Mouse (Mus musculus) heart, adult 8-10 months (tissue): Measurements from ENCODE around the gene Mrps2. TPM values are rescaled to one million over a fixed set of nuclear protein-coding genes. Genes with fewer than 3 reads are reported as not detected.
"Not testable (repeated sequence)": the region's sequence is repeated elsewhere in the genome, so short reads cannot be mapped to it uniquely, and the experiment has no call there.

Experiments
- DNase-seq: peaks from one replicate; pipeline ENCODE4 v3.0.0; 2022; ENCODE audit warnings: low spot score
- total RNA-seq, 4 experiments: library from RNA; stranded (reverse); gene quantifications; 2 replicates each; pipeline ENCODE4 v1.2.4; 2022

Mrps2 gene
- total RNA-seq, 4 experiments from 2014 or later: 39.1 to 46.8 (median 42.0) TPM

DNA sequence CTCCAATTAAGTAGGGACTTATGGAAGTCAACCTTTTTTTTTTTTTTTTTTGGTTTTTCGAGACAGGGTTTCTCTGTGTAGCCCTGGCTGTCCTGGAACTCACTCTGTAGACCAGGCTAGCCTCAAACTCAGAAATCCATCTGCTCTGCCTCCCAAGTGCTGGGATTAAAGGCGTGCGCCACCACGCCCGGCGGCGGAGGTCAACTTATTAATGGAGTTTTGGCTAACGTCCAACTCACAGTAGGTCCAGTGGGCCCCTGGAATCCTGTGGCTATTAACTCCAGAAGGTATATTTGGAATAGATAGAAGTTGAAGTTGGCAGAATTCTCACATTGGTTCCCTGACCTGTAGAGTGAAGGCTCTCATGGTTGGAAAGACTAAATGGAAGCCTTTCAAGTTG lies 4.1 kb downstream of the Mrps2 start:
- not testable (repeated sequence) for DNase-seq

- DNase-seq: not testable (repeated sequence)
Observed at GRCm38 (mm10) chr2:28477993-28478392, 10.1 kb downstream of the Mrps2 start.

DNA sequence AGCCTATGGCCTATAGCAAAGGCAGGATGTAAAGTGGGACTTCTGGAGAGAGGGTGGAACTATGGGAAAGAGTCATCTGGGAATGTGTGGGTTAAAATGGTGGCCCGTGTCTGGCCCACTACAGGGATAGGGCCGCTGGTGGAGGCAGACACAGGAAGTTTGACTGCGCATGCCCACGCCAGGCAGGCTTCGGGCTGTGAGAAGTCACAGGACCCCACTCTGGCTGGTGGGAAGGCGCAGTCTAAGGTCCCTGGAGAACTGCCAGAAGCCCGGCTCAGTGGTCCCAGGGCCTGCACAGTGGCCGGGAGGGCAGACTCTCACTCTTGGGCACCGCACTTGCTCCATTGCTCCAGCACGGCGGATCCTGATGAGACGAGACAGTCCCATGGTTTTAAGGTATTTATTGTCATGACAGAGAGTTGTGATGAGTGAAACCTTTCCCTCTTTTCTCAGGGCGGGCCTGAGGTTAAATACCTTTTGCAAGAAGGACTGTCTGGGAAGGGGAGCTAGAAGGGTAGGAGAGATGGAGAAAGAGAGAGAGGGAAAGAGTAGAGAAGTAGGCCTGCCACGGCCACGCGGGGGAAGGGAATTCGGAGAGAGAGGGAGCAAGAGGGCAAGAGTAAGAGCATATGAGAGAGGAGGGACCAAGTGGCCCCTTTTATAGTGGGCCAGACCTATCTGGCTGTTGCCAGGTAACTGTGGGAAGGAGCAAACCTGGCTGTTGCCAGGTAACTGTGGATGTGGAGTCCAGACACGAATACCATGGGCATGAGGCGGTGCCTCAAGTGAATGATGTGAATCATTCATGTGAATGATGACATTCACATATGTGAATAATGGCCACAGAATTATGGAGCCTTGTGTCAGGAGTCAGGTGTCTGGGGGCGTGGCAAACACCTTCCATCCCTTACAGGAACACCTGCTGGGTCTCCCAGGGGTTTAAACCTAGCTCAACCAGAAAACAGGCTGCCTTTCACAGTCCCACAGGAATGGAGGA lies 11.6 kb downstream of the Mrps2 start:
- no peak for DNase-seq

DNA sequence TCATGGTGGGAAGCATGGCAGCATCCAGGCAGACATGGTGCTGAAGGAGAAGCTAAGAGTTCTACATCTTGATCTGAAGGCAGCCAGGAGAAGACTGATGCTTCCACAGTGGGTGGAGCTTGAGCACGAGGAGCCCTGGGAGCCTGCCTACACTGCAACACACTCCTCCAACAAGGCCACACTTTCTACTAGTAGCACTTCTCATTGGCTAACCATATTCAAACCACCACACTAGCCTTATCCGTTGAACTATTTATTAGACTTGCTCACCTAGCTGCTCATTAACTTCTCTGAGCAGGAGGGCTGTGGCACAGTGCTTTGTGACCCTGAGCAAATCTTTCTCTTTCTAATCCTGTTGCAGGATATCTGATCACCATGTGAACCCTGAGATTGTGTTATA lies 16.0 kb downstream of the Mrps2 start:
- no peak for DNase-seq

GRCm38 (mm10) chr2:28494521-28494920 lies 26.7 kb downstream of the Mrps2 start:
- no peak for DNase-seq

DNA sequence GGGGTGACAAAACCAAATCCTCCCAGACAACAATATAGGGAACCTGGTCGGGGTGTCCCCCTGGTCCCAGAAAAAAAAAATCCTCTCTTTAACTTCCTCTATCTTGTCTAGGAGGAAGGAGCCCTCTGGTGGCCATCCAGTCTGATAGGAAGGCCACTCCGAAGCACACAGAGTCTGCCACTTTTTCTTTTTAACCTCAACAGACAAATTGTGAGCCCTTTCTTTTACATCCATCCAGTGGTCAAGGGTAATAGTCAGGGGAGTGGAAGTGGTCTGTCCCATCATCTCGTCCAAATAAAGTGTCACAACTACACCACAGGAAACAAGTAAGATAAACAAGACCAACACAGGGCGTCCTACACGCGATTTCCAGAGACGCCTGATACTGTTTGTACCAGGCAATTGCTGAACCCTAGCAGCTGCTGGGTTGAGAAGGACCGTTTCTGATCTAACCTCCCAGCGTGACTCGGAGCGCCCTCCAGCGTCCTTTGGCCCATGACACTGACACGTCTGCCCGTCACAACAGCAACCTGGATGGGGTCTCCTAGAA lies 27.4 kb downstream of the Mrps2 start:
- no peak for DNase-seq

GRCm38 (mm10) chr2:28495801-28496595 lies 28.1 kb downstream of the Mrps2 start:
- DNase-seq: no peak

DNA sequence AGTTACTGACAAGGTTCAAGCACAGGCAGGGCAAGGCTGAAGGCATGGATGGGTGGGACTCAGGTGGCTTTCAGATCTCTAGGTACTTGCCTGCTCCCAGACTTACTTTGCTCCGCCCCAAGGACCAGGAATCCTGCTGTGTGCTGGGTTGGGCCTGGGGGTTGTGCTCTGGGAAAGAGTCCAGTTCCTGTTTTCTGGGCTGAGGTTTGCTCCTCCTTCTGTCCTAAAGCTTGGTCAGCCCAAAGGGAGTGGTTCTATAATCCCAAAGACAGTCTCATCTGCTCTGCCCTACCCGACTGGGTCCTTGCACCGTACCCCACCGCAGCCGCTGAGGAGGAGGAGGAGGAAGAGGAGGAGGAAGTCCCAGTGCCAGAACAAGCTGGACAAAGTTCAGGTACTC lies 28.8 kb downstream of the Mrps2 start, which contains the start of gene Gbgt1:
TSS of gene Gbgt1 (plus strand) at position 221 of the 400 bp plus-strand sequence.
- no peak for DNase-seq

DNA sequence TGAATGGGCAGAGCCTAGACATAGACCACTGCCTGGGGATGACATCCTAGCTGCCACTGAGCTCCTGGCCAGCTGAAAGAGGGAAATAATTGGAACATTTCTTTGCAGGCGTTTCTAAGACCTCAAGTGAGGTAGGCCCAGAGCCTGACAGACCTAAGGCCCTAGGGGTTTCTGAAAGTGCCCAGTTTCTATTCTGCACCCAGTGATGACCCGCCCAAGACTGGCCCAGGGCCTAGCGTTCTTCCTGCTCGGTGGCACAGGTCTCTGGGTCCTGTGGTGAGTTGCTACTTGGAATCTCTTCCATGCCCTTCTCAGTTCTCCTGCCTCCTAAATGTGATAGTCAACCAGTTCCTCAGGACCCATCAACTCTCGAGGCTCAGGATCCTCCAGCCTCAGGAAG lies 29.7 kb downstream of the Mrps2 start:
- no peak for DNase-seq

DNA sequence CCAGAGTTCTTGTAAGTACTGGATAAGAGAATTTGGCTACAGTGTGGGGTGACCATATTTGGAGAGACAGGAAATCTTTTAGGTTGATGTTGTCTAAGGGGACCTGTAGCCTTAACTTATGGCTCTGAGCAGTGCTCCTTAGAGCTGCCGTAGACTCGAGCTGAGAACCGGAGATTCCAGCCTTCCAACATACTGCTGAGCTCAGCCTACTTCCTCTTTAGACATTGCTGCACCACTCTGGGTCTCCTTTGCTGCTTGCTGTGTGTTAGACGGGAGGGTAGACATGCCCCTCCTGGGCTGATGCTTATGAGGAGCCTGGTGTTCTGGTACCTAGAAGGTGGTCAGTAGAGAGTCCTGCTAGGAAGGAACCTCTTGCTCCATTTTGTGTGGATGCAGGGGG lies 30.6 kb downstream of the Mrps2 start:
- no peak for DNase-seq

DNA sequence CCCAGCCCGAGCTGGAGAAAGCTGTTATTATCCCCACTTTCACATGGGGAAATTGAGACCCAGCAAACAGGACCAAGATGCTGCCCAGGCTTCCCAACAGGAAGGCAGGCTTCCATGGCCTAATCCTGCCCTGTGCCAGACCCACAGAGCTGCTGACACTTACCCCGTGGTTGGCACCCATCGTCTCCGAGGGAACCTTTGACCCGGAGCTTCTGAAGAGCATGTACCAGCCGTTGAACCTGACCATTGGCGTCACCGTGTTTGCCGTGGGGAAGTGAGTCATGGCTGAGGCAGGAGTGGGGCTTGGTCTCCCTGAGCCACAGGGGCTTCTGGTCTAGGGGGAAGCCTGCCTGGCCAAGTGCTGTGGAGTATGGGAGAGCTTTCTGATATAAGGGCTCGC lies 35.1 kb downstream of the Mrps2 start:
- no peak for DNase-seq

GRCm38 (mm10) chr2:28504676-28505075 lies 36.8 kb downstream of the Mrps2 start:
- no peak for DNase-seq

- DNase-seq: no peak
Observed at GRCm38 (mm10) chr2:28505795-28506194, 37.9 kb downstream of the Mrps2 start, which contains the start of gene Gm10134. Gene Gm10134 (plus strand): TSS chr2:28506095.

- DNase-seq: no peak
Observed at GRCm38 (mm10) chr2:28506291-28506690, 38.4 kb downstream of the Mrps2 start.

GRCm38 (mm10) chr2:28511600-28511999 lies 43.7 kb downstream of the Mrps2 start:
- not testable (repeated sequence) for DNase-seq

GRCm38 (mm10) chr2:28512798-28513401 lies 45.0 kb downstream of the Mrps2 start, which contains the start of gene Ralgds:
Gene Ralgds (plus strand): TSS chr2:28513125.
- no peak for DNase-seq

- no peak for DNase-seq
Observed at GRCm38 (mm10) chr2:28513431-28514370, 45.8 kb downstream of the Mrps2 start.

- DNase-seq: peak; percentile 80
Observed at GRCm38 (mm10) chr2:28514489-28514888, 46.6 kb downstream of the Mrps2 start.

- peak; percentile 82 for DNase-seq
Observed at GRCm38 (mm10) chr2:28517206-28517909, 49.5 kb downstream of the Mrps2 start.

DNA sequence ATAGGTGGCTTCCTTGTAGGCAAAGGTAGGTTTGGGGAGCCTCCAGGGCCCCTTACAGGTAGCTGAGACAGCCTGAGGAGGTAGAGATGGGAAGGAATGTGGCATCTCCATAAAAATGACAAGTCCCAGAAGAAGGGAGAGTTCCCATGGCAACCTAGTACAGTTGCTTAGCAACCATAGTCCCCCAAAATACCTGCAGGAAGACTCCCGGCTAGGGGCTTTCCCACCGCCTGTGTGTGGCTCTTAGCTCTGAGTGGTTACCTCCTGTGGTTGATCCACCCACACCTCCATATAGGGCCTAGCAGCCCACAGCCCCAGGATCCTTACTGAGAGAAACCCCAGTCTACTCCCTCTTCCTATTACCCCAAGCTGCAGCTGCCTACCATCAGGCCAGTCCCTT lies 50.4 kb downstream of the Mrps2 start:
- DNase-seq: no peak
